Mouse (Mus musculus): ENCODE measurements around the gene Spry2. TPM values are rescaled to one million over a fixed set of nuclear protein-coding genes. Genes with fewer than 3 reads are reported as not detected.

Gene Spry2
- polyA plus RNA-seq (2012) = not detected in 2 replicates

DNA sequence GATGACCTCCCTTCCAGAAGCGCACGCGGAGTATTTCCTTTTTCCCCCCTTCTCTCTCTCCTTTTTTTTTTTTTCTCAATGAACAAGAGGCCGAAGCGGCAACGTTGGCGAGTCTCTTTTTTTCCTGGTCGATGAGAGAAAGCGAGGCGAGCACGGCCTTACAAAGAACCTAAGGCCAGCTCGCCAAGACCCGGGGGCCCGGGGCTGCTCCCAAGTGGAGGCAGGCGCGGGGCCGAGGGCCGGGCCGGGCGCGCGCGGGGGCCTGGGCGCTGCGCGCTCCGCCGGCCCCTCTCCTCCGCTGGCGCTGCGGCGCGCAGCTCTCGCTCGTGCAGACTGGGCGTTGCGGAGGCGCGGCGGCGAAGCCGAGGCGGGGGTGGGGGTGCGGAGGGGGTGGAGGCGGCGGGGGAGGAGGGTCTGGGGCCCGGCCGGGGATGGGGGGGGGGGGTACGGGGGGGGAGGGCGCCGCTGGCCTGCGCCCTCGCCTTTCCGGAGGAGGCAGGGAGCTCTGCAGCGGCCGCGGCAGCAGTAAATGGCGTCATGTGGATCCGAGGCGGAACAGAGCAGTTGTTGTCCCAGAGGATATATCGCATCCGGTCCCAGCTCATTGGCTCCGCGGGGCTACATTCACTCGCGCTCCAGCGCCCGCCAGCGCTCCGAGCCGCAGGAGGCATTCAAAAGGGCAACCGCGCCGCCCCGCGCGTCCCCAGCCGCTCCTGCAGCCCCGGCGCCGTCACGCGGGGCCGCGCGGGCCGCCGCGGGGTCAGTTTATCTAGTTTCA, at the start of gene Spry2:
Gene Spry2, minus strand, starts transcription at position 29 of the 778 bp plus-strand sequence.
- no peak for TF ChIP-seq GATA1 (IDR thresholded peaks at IDR 0.05; ENCODE audit: low read length)

DNA sequence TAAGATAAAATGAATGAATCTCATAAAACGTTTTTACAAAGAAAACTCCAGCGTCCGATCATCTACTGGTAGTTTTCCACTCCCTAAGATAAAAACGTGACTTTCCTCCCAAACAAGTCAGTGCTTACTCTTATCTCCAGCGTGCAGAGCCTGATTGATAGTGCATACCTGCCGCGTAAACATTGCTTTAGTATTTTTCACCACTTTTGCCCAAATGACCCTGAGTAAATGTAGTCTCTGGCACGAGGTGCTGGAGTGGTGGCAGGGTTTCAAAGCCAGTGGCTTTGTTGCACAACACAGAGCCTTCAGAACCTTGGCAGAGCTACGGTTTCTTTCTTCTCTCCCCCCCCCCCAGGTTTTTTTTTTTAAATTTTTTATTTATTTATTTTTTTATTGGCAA, 44.7 kb upstream of the Spry2 start:
- TF ChIP-seq GATA1 (IDR thresholded peaks at IDR 0.05; ENCODE audit: low read length) = no peak

DNA sequence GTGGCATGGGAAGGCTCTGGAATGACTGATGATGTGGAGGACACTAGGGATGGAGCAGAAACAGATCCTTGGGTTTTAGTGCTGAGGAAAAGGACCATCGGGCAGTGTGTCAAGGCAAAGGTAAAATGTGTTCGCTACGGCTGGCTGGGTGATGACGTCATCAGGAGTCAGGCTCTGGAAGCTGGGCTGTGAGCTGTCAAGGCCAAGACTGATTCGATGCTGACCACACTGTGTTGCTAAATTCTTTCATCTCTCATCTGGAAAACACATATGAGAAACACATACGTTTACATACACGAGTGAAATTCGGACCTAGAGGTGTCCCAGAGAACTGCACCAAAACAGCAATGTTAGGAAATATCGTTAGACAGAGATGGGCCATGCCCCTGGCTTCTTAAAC, 30.1 kb upstream of the Spry2 start:
- no peak for TF ChIP-seq GATA1 (IDR thresholded peaks at IDR 0.05; ENCODE audit: low read length)

DNA sequence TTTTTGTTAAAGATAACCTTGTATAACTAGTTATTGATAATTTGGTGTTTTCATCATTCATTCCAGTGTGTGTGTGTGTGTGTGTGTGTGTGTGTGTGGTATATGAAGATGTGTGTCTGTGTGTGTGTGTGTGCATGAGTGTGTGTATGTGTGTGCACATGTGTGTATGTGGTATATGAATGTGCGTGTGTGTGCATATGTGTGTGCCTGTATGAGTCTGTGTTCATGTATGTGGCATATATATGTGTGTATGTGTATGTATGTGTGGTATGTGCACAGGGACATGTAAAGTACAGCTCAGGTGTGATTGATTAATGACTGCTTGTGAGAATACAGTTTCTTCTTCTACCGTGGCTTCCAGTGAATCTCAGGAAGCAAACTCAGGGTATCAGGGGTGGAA, 28.7 kb upstream of the Spry2 start:
- TF ChIP-seq GATA1 (IDR thresholded peaks at IDR 0.05; ENCODE audit: low read length) = no peak

DNA sequence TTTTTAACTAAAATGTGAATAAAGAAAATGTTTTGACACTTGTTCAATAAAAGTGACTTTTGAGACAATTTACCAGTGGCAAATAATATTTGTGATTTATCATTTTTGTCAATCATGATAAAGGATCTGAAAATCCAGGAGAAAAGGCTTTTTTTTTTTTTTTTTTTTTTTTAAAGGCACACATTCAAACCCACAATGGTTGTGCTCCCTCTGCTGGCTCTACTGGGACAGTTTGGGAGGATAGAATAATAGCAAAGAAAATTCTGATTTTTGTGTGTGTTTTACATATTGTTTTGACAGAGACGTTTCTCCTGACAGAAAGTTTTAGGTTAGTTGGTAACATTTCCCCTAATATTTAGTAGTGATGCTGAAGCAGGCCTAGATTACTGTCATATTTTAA, 28.1 kb upstream of the Spry2 start:
- TF ChIP-seq GATA1 (IDR thresholded peaks at IDR 0.05; ENCODE audit: low read length) = no peak

DNA sequence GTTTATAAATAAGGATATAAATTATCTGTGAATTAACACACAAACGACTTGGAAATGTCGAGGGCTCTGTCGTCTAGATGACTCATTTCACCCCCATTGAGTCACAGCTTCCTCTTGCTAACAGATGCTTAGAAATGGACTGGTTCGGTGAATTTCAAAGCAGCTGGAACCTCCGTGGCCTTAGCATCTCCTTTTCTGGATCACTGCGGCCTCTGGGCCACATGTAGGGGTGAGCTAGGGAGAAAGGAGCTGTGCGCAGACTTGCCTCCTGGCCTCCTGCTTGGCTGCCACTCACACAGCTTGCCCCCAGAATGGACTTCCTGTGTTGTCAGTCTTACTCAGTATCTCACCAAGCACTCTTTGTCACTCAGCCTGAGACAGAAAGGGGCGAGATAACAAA, 26.3 kb upstream of the Spry2 start:
- TF ChIP-seq GATA1 (IDR thresholded peaks at IDR 0.05; ENCODE audit: low read length) = no peak

DNA sequence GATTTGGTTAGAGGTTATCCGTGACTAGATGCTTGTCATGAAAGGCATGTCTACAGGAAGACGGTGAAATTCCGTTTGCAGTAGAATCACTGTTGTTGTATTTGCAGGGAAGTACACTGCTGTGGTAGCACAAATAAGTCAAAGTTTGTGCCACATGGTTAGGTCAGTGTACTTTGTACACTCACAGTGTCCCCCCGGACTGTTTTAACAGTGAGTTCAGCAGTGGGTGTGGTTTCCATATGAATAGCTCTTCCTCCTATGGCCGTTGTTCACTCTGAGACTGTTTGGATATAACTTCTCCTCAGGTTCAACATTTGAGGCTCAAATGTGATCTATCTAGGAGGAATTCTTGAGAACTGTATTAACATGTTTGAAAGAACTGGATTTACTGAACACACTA, 25.8 kb upstream of the Spry2 start:
- TF ChIP-seq GATA1 (IDR thresholded peaks at IDR 0.05; ENCODE audit: low read length) = no peak

DNA sequence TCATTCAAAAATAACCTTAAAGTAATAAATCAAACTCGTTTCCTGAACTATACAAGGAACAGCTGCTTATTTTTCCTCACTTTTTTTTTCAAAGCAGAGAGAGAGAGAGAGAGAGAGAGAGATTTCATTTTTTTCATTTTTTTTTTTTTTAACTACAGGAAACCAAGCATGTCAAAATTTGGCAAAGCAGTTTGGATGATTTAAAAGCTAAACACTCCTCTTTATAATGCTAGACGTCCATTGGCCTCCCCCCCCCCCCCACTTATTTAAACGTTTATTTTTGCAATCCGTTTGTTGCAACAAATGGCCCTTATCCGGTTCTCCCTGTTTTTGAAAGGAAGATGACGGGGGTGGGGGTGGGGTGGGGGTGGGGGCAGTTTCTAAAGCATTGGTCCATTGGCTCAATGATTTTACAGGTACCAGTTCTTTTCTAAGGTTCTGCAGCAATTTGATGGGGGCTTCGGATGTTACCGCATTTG, 24.6 kb upstream of the Spry2 start:
- no peak for TF ChIP-seq GATA1 (IDR thresholded peaks at IDR 0.05; ENCODE audit: low read length)

DNA sequence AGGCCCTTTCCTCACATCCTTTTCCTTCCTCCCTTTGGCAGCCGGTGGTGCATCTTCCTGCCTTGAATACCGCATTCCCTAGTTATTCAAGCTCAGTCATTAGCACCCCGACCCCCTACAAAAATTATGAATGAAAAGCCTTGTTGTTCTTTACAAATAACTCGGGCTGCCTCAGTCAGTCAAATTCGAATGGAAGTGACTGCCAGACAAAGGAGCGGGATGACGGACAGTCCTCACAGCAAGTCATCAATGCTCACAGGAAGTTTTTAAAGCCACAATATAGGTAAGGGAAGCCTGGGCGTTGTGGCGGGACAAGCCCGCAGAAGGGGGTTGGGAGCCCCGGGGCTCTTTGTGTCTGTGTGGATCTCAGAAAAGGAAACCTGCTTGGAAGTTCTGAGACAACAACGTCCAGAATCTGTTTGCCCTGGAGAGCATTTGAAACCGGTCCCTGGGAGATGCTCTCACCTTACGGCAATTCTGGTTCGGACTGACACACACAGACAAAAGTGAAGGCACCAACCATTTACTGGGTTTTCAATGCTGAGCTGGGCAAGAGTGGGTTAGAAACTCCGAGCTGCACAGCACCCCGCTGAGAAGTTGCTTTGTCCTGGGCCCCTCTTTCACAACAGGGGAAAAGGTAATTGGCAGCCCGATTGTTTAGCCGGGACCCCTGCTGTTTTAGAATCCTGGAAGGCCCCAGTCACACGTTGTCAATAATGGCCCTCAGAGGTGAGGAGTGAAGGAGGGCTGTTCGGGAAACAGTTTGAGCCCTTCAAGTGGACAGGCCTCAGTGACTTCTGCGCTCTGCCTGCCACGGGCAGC, 24.0 kb upstream of the Spry2 start:
- no peak for TF ChIP-seq GATA1 (IDR thresholded peaks at IDR 0.05; ENCODE audit: low read length)

DNA sequence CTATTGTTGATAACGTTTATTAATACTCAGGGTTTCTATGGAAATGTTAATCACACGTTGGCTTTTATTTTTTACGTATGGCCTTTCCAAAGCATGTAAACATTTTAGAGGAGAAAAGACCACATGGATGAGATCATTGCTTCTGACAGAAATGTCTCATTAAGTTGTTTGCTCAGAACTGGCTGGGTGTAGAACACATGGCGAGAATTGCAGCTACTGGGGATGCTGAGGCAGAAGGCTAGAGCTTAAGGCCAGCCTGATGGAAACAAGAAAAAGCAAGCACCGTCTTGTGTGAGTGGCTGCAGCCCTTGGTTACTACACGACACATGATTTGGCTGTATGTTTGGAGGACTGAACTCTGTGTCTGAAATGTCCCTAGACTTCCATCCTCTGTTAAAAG, 10.6 kb upstream of the Spry2 start:
- no peak for TF ChIP-seq GATA1 (IDR thresholded peaks at IDR 0.05; ENCODE audit: low read length)

DNA sequence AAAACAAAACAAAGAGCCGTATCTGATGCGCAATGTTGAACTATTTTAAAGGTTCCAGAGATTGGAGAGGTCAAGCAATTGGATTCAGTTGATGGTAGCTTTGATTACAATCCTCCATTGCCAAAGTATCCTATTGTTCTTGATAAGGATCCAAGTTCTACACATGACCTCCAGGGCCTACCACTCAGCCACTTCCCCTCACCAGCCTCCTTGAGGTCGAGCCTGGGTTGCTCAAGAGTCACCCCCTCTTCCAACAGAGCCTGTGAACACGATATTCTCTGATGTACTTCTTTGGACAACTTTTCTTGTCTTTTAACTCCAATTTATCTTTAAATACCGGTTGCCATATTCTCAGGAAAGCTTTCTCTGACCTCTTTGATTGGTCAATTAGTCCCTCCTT, 9.3 kb upstream of the Spry2 start:
- no peak for TF ChIP-seq GATA1 (IDR thresholded peaks at IDR 0.05; ENCODE audit: low read length)

DNA sequence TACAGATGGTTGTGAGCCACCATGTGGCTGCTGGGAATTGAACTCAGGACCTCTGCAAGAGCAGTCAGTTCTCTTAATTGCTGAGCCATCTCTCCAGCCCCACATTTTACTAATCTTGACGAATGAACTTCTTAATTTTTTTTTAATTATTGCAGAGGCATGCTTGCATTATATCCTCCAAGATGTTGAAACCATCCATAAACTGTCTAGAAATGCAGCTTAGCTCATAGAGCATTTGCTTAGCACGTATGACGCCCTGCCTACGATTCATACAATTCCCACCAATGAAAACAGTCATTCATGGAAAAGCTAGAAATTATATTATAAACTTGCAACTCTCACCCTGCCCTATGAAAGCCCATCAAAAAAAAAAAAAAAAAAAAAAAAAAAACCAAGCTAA, 8.9 kb upstream of the Spry2 start:
- TF ChIP-seq GATA1 (IDR thresholded peaks at IDR 0.05; ENCODE audit: low read length) = no peak

DNA sequence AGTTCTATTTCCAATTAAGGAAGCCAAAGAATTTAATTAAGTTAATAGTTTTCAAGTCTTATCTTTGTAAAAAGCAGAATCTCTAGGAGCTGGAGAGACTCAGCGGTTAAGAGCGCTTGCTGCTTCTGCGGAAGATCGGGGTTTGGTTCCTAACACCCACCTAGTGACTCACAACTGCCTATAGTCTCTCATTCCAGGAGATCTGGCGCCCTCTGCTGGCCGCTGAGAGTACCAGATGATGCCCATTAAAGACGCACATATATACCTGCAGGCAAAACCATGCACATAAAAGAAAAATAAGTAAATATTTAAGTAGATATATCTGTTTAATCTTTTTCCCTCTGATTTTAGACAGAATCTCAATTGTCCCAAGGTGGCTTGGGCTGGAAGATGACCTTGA, 6.2 kb upstream of the Spry2 start:
- no peak for TF ChIP-seq GATA1 (IDR thresholded peaks at IDR 0.05; ENCODE audit: low read length)

DNA sequence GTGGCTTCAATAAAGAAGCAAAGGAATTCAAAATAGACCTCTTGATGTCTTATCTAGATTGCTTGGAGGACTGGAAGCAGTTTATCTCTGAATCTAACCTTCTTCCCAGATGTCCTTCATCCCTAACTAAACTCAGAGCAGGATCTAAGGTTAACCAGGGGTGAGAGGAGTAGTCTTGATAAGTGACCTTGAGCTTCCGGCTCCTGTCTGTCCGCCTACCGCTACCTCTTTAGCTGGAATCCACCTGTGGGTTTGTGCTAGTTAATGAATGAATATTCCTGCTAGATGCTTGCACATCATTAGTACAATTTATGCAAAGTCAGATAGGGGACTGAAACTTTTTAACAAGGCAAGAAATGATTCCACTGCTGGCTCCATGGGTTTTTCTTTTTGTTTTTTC, 4.2 kb upstream of the Spry2 start:
- no peak for TF ChIP-seq GATA1 (IDR thresholded peaks at IDR 0.05; ENCODE audit: low read length)

DNA sequence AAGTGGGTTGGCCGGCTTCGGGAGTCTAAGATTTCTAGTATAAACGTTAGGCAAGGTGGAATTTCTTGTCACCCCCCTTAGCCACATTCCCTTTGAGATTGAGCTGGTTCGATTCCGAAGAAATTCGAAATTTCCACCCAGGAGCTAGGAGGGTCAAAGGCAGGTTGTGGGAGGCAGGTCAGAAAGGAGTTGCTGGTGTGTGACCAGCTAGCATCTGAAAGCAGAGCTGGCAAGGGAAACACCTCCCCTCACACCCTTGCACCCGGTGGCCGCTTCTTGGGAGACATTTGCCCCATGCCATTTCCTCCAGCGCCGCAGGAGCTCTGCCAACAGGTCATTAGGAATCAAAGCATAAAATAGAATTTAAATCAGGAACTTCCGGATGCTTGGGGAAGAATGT, 2.5 kb upstream of the Spry2 start:
- TF ChIP-seq GATA1 (IDR thresholded peaks at IDR 0.05; ENCODE audit: low read length) = no peak

DNA sequence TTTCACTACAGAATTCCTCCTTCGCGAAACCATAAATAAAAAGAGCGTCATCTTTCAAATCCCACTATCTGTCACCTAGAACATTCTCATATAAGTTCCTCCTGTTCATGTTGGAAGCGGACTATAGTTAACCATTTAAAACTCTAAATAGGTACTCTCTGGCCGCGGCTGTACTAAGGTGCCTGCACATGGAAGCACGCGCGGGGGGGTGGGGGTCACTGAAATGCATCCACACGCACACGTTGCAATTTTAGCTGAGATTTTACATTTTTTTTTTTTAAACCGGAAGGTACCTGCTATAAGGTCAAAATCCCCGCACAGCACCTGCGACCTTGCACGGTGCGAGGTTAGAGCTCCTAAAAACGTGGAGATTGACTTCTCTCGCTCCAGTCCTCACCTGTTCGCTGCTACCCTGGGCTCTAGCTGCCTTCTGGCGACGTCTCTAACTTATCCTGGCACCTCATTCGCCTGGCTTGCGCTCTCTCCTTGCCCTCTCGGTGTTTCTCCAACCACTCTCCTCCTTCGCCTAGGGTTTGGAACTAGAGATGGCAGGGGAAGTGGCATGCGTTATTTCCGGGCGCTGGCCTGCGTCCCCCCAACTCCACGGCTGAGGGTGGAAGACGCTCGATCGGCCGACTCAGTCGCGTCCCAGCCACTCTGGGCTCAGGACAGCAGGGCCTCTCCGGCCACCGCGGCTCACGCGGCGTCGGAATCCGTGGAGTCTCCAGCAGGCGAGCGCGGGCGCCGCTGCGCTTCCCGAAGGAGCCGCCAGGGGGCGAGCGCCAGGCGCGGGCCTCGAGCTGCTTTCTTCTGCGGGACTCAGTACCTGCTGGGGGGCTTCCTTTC, 1.9 kb upstream of the Spry2 start:
- no peak for TF ChIP-seq GATA1 (IDR thresholded peaks at IDR 0.05; ENCODE audit: low read length)

All from G1E-ER4 (cell line).